Mouse (Mus musculus) brain, embryonic 18.5 days (tissue): ENCODE results near the gene 2410015M20Rik.

ENCODE experiments used
- DNase-seq: peaks from one replicate; pipeline ENCODE4 v3.0.0-alpha.2; 2012; ENCODE audit warnings: low read depth, low spot score

Gene 2410015M20Rik

DNA sequence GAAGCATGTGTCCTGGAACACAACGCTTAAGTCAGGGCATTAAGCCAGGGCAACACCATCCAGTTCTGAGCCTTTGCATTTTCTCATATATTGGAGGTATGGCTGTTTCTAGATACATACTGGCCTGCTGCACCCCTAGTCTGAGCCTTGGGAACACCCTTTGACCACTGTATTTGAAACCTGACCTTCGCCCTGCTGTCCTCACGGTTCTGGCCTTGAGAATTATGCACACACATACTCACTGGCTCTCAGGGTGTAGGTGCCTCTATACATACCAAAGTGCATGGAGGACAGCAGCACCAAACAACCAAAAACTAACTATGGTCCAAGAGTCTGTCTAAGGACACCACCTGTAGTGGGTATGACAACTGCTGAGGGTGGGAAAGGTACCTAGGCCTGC is 36.6 kb downstream of the 2410015M20Rik start:
- DNase-seq, result no peak

DNA sequence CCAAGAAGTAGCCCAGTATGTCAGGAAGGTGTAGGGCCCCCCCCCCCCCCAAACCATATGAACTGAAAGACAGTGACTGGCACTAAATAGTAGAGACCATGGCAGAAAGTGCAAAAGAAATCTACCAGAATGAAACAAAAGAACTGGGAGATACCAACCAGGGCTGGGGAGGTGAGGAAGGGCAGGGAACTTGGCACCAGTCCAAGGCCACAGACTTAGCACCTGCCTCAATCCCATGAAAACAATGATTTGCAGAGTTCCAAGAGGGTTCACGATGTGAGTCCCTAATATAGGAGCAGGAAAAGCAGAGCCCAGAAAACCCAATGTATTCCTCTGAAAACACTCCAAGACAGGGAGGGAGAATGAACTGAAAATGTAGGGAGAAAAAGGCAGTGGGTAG is 37.4 kb downstream of the 2410015M20Rik start:
- DNase-seq, result no peak

DNA sequence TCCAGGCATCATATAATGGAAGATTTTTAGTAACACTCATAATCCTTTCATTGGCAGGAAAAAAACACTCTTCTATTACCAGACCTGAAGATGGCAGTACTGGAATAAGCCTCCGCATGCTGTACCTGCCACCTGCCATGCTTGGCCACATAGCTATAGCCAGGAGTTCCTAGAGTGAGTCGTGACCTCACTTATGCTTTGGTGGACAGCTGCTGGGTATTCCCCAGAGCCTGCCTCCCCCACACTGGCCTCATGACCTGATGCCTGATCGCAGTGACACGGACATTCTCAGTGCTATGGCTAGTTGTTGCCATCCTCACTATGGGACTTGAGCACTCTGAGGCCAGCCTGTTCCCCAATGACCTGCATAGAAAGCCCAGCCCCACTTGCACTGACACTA is 39.3 kb downstream of the 2410015M20Rik start:
- no peak for DNase-seq

DNA sequence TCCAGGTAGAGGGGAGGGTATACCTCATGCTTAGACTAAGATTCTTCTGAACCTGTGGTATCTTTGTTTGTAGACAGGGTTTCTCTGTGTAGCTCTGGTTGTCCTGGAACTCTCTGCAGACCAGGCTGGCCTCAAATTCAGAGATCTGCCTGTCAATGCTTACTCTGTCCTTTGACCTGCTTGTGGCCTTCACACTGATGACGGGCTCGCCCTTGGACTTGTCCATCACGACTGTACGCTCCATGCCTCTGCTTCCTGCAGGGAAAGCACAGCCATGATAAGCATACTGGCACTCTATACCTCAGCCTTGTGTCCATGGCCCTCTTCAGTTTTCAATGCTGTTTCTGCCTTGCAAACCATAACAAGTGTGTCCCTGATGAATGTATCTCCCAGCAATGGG is 42.2 kb downstream of the 2410015M20Rik start:
- no peak for DNase-seq

DNA sequence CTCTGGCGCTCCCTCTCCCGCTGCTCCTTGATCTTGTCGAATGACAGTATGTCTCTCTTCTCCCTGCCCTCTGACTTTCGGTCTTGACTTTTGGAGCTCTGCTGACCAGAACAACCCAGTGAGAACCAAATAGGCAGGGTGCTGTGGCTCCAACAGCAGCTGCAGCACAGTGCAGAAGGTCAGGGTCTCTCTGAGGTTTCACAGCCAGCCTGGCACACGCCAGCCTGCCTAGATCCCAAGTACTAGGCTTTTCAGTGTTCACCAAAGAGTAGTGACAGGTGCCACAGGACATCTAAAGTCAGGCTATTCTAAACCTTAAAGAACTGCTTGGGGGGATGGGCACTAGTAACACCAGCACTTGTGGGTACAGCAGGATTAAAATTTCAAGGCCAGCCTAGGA is 42.7 kb downstream of the 2410015M20Rik start:
- DNase-seq, result no peak

DNA sequence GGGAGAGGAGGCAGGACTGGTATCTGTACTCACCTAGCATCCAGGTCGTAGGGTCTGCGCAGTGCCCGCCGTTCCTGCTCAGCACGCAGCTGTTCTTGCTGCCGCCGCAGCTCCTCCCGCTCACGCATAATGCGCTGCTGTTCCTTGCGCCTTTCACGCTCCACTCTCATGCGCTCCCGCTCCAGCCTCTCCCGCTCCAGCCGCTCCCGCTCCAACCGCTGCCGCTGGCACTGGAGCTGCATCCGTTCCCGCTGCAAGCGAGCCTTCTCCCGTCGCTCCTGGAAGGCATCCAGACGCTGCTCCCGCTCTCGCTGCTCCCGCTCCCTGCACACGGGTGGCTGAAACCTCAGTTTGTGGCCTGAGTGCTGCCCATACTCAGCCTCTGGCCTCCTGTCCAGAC is 43.3 kb downstream of the 2410015M20Rik start:
- DNase-seq, result no peak

DNA sequence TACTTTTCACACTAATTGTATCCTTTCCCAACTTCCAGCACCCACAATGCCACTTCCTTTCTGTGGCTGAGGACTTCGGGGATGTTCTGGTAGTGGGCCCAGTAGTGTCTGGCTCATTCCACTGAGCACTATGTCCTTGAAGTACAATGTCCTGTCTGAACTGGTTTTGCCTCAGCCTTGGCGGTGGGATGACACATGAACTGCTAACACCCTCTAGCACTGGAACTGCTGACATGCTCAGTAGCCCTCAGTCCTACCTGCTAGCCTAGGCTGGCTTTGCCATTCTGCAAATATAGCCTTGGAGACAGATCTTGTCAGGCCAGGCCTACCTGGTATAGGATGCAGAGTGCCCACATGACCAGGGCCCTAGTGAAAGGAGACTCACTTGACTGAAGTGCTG is 47.7 kb downstream of the 2410015M20Rik start:
- DNase-seq, result no peak

DNA sequence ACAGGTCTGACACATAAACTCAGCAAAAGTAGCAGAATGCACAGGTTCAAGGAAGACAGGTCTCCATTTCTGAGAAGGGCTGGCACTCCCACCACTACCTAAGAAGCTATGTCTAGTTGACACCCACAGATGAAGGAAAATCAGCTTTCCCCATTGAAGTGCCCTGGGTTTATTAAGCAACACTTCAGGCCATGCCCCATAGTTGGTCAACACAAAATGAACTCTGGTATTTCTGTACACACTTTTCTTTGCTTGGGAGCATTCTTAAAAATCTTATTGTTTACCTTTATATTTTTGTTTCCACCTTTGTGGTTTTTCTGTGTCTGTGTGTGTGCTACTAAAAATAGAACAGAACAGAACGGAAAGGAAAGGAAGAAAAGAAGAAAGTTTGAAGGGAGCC is 49.4 kb downstream of the 2410015M20Rik start:
- DNase-seq, result no peak

DNA sequence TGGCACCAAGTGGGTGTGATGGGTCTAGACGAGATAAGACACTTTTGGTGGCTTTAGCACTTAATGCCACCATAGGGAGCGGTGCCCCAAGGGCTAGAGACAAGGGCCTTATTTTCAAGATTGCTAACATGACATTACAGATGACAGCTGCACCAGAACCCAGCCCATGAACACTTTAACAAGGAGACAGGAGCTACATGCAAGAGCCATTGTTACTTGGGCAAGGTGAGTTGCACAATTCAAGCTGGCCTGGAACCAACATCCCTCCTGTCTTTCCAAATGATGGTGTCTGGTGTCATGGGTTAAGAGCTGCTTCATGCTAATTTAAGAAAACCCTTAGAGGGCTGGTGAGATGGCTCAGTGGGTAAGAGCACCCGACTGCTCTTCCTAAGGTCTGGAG is 50.2 kb downstream of the 2410015M20Rik start:
- DNase-seq, result no peak

DNA sequence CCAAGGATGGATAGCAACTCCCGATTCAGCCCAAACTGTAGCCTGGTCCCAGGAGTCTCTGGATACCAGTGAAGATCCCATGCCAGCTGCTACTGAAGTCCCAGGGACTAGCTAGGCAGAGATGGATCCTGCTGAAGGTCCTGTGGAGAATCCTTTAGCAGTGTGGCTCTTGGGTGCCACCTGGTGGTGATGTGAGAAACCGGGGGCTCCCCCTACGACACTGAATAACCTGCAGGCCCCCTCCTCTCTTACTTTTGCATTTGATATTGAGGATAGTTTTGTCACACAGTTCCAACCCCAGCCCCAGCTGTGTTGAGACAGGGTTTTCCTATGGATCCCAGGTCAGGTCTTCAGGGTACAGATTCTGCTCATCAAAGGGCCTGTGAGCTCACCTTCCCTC is 51.1 kb downstream of the 2410015M20Rik start:
- no peak for DNase-seq
